Comparison of ENCODE assay signal across 8 mouse cellular contexts in the genomic region with DNA sequence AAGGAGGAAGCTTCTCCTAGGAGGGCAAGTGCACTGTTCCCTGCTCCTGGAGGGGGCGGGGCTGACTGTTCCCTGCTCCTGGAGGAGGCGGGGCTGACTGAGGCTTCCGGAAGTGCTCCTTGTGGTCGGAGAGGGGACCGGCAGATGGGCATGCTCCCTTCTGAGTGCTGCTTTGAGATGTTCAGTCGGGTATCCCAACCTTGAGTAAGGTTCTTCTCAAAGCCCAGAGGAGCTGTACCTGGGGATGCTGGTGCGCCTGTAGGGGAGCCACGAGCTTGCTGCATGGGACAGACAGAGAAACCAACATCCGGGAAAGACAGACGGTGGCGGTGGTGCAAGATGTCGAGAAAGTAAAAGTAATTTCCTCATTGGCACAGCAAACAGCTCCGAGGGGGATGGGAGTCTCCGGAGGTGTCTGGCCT.
DNase-seq lines count a peak whose midpoint lies in the region; ATAC-seq and TF ChIP-seq lines count a peak whose summit lies in the region.

No protein-coding gene starts in this region.

- no peaks in the 10 kb centered on the region for H3K9me3 ChIP-seq in stomach, embryonic 16.5 days (replicated peaks; ENCODE audit: control insufficient read depth, low read length)

- H3K4me1 ChIP-seq in embryonic fibroblast, embryonic 13.5 days (ENCODE audit: control insufficient read depth, insufficient read depth, low read length) = no peaks in the 10 kb centered on the region
- H3K4me1 ChIP-seq in stomach, embryonic 16.5 days (ENCODE audit: control insufficient read depth, insufficient read depth, low read length) = peaks cover 14% of the 10 kb centered on the region

- peak; percentile 53 for ATAC-seq in megakaryocyte, adult 5-6 weeks (ENCODE audit: poor library complexity, severe bottlenecking)
- ATAC-seq in stomach, embryonic 16.5 days (ENCODE audit: insufficient read depth, low FRiP score) = no peak

- peak overlapping the region; percentile 62 for H3K9ac ChIP-seq in stomach, embryonic 16.5 days (ENCODE audit: low read length)

- peak; percentile 54 for TF ChIP-seq POLR2A in embryonic fibroblast, embryonic 13.5 days (IDR thresholded peaks at IDR 0.05; ENCODE audit: low read depth, low read length)

- peak; percentile 15 for DNase-seq in ovary, postnatal 14 days (ENCODE audit: low spot score)
- no peak for DNase-seq in ovary, adult 18-20 months (ENCODE audit: low spot score)
- peak; percentile 43 to 58 for DNase-seq in heart, postnatal 14 days
- peak; percentile 52 to 81 for DNase-seq in kidney, postnatal 36 days
- no peak for DNase-seq in right cerebral cortex, postnatal 36 days (ENCODE audit: low spot score in 2 of 2)

- H3K36me3 ChIP-seq in stomach, embryonic 16.5 days (ENCODE audit: control insufficient read depth, insufficient read depth, low read length) = no peaks in the 10 kb centered on the region

- no peak for TF ChIP-seq CTCF in embryonic fibroblast, embryonic 13.5 days (IDR thresholded peaks at IDR 0.05; ENCODE audit: borderline replicate concordance, insufficient read depth, low read length)

- peak overlapping the region; percentile 31 for H3K4me3 ChIP-seq in embryonic fibroblast, embryonic 13.5 days (ENCODE audit: insufficient read depth, low read length)
- H3K4me3 ChIP-seq in stomach, embryonic 16.5 days (replicated peaks; ENCODE audit: low read length) = peak overlapping the region; percentile 43

- H3K4me2 ChIP-seq in stomach, embryonic 16.5 days (ENCODE audit: low read depth, low read length) = peak overlapping the region; percentile 53

- intact Hi-C loops in heart, postnatal 14 days (cut with DNase I) = no loop called here

- H3K27me3 ChIP-seq in stomach, embryonic 16.5 days (ENCODE audit: control insufficient read depth, insufficient read depth, low read length) = no peaks in the 10 kb centered on the region

- 11% methylated on average over 14 of the region's 14 CpGs for WGBS in stomach, embryonic 16.5 days

- H3K27ac ChIP-seq in embryonic fibroblast, embryonic 13.5 days (ENCODE audit: insufficient read depth, low read length) = no peak overlapping the region
- no peak overlapping the region for H3K27ac ChIP-seq in stomach, embryonic 16.5 days (ENCODE audit: low read length)

Comparison
In these comparisons a context has a peak if more than half of its experiments do, and no peak if none do; other contexts are left out.
1. DNase-seq: peak in ovary, postnatal 14 days (single experiment), heart, postnatal 14 days (2 of 2) and kidney, postnatal 36 days (2 of 2); none in ovary, adult 18-20 months (single experiment) and right cerebral cortex, postnatal 36 days (0 of 2).